Mouse (Mus musculus): Measurements from ENCODE around the gene Gm10521.

- TF ChIP-seq CTCF (IDR thresholded peaks at IDR 0.05; ENCODE audit: control insufficient read depth, insufficient read depth, insufficient read length) (no peak), CEBPB (IDR thresholded peaks at IDR 0.05; ENCODE audit: low read depth) (no peak), MAX (IDR thresholded peaks at IDR 0.05) (no peak), USF1 (IDR thresholded peaks at IDR 0.05; ENCODE audit: low read depth) (no peak), MYOD1 (IDR thresholded peaks at IDR 0.05; ENCODE audit: control insufficient read depth, insufficient read length, low read depth) (no peak)
Observed at GRCm38 (mm10) chr1:171922844-171923243, 27.4 kb downstream of the Gm10521 start.

Data from C2C12 (cell line).